Mouse (Mus musculus) embryonic facial prominence, embryonic 11.5 days (tissue): ENCODE measurements around the gene Flt3l. TPM values are rescaled to one million over a fixed set of nuclear protein-coding genes. Genes with fewer than 3 reads are reported as not detected.
A peak's percentile ranks its signal among the peaks of the same experiment; 100 is the strongest.

ENCODE experiments used
- ATAC-seq: fragments of 200-750 bp; cut with Nextera tagmentation; replicated peaks from 2 replicates; pipeline ENCODE4 v1.8.0; 2017; ENCODE audit warnings: low read depth; ENCODE audit not compliant: insufficient number of reproducible peaks, low FRiP score, low TSS enrichment
- DNase-seq: peaks from one replicate; pipeline ENCODE4 v3.0.0-alpha.2; 2015; ENCODE audit warnings: low spot score
- H3K27ac ChIP-seq: fragments of 300-500 bp; sonication (generic); replicated peaks from 2 replicates; pipeline ENCODE4 v1.5.1; 2014; ENCODE audit warnings: mild to moderate bottlenecking, low read depth, low read length, control low read depth
- H3K27me3 ChIP-seq: fragments of 300-500 bp; sonication (generic); 2 replicates; pipeline ENCODE4 v1.6.1; 2014; ENCODE audit warnings: mild to moderate bottlenecking, low read length, moderate library complexity, mixed read lengths; ENCODE audit not compliant: control insufficient read depth, insufficient read depth
- H3K36me3 ChIP-seq: fragments of 300-500 bp; sonication (generic); replicated peaks from 2 replicates; pipeline ENCODE4 v1.6.1; 2014; ENCODE audit warnings: low read depth, mild to moderate bottlenecking, low read length, moderate library complexity, mixed read lengths; ENCODE audit not compliant: control insufficient read depth, insufficient read depth
- H3K4me1 ChIP-seq: fragments of 300-500 bp; sonication (generic); 2 replicates; pipeline ENCODE4 v1.6.1; 2014; ENCODE audit warnings: low read length, mixed read lengths; ENCODE audit not compliant: control insufficient read depth, insufficient read depth
- H3K4me2 ChIP-seq: fragments of 300-500 bp; sonication (generic); 2 replicates; pipeline ENCODE4 v1.6.1; 2014; ENCODE audit warnings: low read depth, mild to moderate bottlenecking, control low read depth, low read length, moderate library complexity
- H3K4me3 ChIP-seq: fragments of 300-500 bp; sonication (generic); 2 replicates; pipeline ENCODE4 v1.5.1; 2014; ENCODE audit warnings: low read depth, low read length, control low read depth
- H3K9ac ChIP-seq: fragments of 300-500 bp; sonication (generic); replicated peaks from 2 replicates; pipeline ENCODE4 v1.6.1; 2014; ENCODE audit warnings: mild to moderate bottlenecking, control low read depth, low read length
- H3K9me3 ChIP-seq: fragments of 300-500 bp; sonication (generic); replicated peaks from 2 replicates; pipeline ENCODE4 v1.6.1; 2016; ENCODE audit warnings: mild to moderate bottlenecking, low read length, inconsistent platforms, mixed read lengths; ENCODE audit not compliant: control insufficient read depth
- WGBS: fragments of 180-500 bp; shearing (Covaris S2); extraction: QIAGEN DNeasy Blood & Tissue Kit; methylation state at CpG from one replicate; pipeline ENCODE4 v1.1.7; 2014; 5-methylcytosine and 5-hydroxymethylcytosine counted together
- polyA plus RNA-seq: library from polyadenylated mRNA; unstranded; fragments of >200 nt; fragmentation: Nextera tagmentation; extraction: Ambion mirVana; gene quantifications from 2 replicates; pipeline ENCODE4 v1.2.1, GENCODE M21; 2014

The Flt3l gene
- 0.52 and 0.67 TPM in 2 replicates for polyA plus RNA-seq

DNA sequence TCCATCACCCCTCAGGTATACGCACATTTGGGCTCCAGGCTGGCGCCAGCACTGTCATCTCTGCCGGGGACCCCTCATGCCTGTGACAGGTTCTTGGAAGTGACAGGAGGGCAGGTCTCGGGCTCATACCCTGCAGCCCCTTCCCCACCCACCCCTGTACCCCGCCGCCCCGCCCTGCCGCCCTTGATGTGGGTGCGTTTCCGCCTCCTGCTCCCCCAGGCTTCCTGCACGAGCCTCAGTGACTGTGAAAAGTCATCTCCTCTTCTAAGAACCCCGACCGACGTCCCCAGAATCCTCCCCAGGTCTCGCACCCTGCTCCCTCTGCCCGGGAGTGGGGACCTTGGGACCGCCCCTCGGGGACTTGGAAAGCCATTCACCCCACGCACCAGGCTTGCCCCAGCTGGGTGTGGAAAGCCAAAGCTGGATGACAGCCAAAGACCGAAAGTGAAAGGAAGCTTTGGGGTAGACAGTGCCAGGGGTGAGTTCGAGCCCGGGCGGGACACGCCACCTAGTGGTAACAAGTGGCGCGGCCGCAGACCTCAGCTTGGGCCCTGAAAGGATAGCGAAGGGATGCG lies at the start of gene Flt3l, which contains the start of gene Gm45713:
Gene Flt3l (minus strand): TSS at position 440 of the 575 bp plus-strand sequence.
Gene Gm45713 (minus strand): TSS at position 239 of the 575 bp plus-strand sequence.
- WGBS: 3% methylated on average over 29 of the region's 29 CpGs
- Histone ChIP-seq H3K4me1 (no peaks in the 10 kb centered on the region), H3K4me2 (peak within 1 kb of the TSS; percentile 81), H3K27me3 (no peaks in the 10 kb centered on the region), H3K27ac (no peak within 1 kb of the TSS), H3K36me3 (no peaks in the 10 kb centered on the region), H3K9me3 (no peaks in the 10 kb centered on the region), H3K4me3 (peak within 1 kb of the TSS; percentile 43), H3K9ac (peak within 1 kb of the TSS; percentile 67)
- ATAC-seq (peak; percentile 72), DNase-seq (peak; percentile 88)

DNA sequence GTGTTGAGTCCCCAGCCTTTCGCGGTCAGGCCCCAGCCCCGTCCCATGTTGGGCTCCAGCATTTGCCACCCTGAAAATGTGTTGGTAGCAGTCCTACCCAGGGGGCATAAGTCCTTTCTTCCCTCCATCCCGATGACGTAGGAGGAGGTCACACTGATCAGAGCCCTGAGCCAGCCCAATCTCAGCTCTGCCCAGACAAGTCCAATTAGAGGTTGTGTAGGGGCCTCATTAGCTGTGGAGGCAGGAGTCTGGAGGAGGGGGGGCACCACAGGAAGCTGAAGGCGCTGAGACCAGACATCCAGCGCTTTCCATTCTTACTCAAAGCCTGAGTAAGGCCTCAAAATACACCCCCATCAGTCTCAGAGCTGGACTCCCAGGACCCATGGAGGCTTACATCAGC lies 49.7 kb upstream of the Flt3l start:
- H3K9ac ChIP-seq: no peak overlapping the region
- no peak for ATAC-seq
- no peaks in the 10 kb centered on the region; the same call in 1 of the 2 replicates for H3K4me1 ChIP-seq
- no peak overlapping the region for H3K4me2 ChIP-seq
- H3K4me3 ChIP-seq: no peak overlapping the region
- H3K27ac ChIP-seq: no peak overlapping the region
- WGBS: 53% methylated on average over 7 of the region's 7 CpGs
- no peak for DNase-seq
- no peaks in the 10 kb centered on the region for H3K36me3 ChIP-seq
- peaks cover 43% of the 10 kb centered on the region for H3K27me3 ChIP-seq
- no peaks in the 10 kb centered on the region for H3K9me3 ChIP-seq

DNA sequence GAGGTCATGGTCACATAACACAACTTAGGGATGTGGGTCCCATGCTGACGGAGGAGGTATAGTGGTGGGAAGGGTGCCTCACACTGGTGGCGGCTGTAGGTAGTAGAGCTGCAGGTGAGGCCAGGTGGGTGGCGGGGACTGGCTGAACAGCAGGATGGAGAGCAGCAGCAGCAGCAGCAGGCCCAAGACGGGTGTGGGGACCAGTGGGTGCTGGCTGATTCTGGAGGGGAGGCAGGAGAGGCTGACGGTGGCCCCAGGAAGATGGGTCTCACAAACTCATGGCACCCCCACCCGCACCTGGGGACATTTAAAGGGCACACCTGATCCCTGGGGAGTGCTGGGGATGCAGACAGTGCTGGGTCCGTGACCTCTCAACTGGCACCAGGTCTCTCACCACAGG lies 47.4 kb upstream of the Flt3l start:
- ATAC-seq: no peak
- no peak for DNase-seq
- H3K4me1 ChIP-seq: no peaks in the 10 kb centered on the region; the same call in 1 of the 2 replicates
- peaks cover 63% of the 10 kb centered on the region for H3K27me3 ChIP-seq
- H3K27ac ChIP-seq: no peak overlapping the region
- H3K9ac ChIP-seq: no peak overlapping the region
- no peaks in the 10 kb centered on the region for H3K9me3 ChIP-seq
- WGBS: 56% methylated on average over 7 of the region's 7 CpGs
- H3K4me2 ChIP-seq: no peak overlapping the region
- H3K36me3 ChIP-seq: no peaks in the 10 kb centered on the region
- no peak overlapping the region for H3K4me3 ChIP-seq

GRCm38 (mm10) chr7:45182606-45183005 lies 46.4 kb upstream of the Flt3l start:
- Histone ChIP-seq H3K27me3 (peaks cover 74% of the 10 kb centered on the region), H3K9ac (0 out of 2 replicates have a peak overlapping the region, but pooled peaks have one; percentile 13), H3K4me2 (peak overlapping the region; percentile 40), H3K27ac (no peak overlapping the region), H3K36me3 (no peaks in the 10 kb centered on the region), H3K9me3 (no peaks in the 10 kb centered on the region), H3K4me3 (peak overlapping the region; percentile 17; the same call in 1 of the 2 replicates), H3K4me1 (no peaks in the 10 kb centered on the region; the same call in 1 of the 2 replicates)
- 17% methylated on average over 11 of the region's 11 CpGs for WGBS
- peak; percentile 4; the same call in 1 of the 2 replicates for ATAC-seq
- no peak for DNase-seq

GRCm38 (mm10) chr7:45182199-45182601 lies 46.0 kb upstream of the Flt3l start:
- Histone ChIP-seq H3K4me3 (peak overlapping the region; percentile 17; the same call in 1 of the 2 replicates), H3K9me3 (no peaks in the 10 kb centered on the region), H3K27ac (no peak overlapping the region), H3K9ac (0 out of 2 replicates have a peak overlapping the region, but pooled peaks have one; percentile 13), H3K4me1 (no peaks in the 10 kb centered on the region; the same call in 1 of the 2 replicates), H3K4me2 (peak overlapping the region; percentile 40), H3K36me3 (no peaks in the 10 kb centered on the region), H3K27me3 (peaks cover 78% of the 10 kb centered on the region)
- DNase-seq (peak; percentile 93), ATAC-seq (peak; percentile 70)
- WGBS: under 1% methylated on average over 31 of the region's 34 CpGs

- no peaks in the 10 kb centered on the region for H3K9me3 ChIP-seq
- no peak overlapping the region for H3K4me3 ChIP-seq
- no peak overlapping the region for H3K27ac ChIP-seq
- no peaks in the 10 kb centered on the region; the same call in 1 of the 2 replicates for H3K4me1 ChIP-seq
- H3K9ac ChIP-seq: no peak overlapping the region
- ATAC-seq (no peak), DNase-seq (no peak)
- H3K4me2 ChIP-seq: no peak overlapping the region
- WGBS: 7% methylated on average over 32 of the region's 35 CpGs
- H3K27me3 ChIP-seq: peaks cover 84% of the 10 kb centered on the region
- H3K36me3 ChIP-seq: no peaks in the 10 kb centered on the region
Measured at GRCm38 (mm10) chr7:45181540-45181939, 45.3 kb upstream of the Flt3l start.

GRCm38 (mm10) chr7:45180896-45181477 lies 44.8 kb upstream of the Flt3l start, which contains the start of gene Pth2:
Gene Pth2, plus strand, starts transcription at chr7:45180995.
- Histone ChIP-seq H3K36me3 (no peaks in the 10 kb centered on the region), H3K4me3 (no peak within 1 kb of the TSS), H3K27ac (no peak within 1 kb of the TSS), H3K9me3 (no peaks in the 10 kb centered on the region), H3K9ac (no peak within 1 kb of the TSS), H3K4me2 (no peak within 1 kb of the TSS), H3K4me1 (no peaks in the 10 kb centered on the region), H3K27me3 (peaks cover 90% of the 10 kb centered on the region)
- WGBS: 18% methylated on average over 17 of the region's 20 CpGs
- no peak for DNase-seq
- ATAC-seq: no peak

DNA sequence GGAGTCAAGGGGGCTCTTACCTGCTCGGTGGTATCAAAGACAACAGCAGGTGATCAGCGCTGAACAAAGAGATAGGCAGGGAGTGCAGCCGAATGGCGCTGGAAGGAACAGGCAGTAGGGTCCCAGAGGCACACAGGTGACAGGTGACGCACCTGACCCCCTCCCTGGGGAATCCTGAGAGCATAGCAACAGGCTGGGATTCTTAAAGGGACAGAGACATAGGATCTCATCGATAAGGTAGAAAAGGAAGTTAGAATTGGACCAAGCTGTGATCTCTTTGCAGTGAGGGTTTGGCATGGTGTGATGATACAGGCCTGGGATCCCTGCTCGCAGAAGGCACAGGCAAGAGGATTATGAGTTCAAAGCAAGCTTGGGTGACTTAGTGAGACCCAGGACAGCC lies 43.2 kb upstream of the Flt3l start, which contains the start of gene Gfy:
Gene Gfy (minus strand): TSS at position 101 of the 400 bp plus-strand sequence.
- Histone ChIP-seq H3K36me3 (no peaks in the 10 kb centered on the region), H3K9ac (no peak within 1 kb of the TSS), H3K9me3 (no peaks in the 10 kb centered on the region), H3K4me2 (no peak within 1 kb of the TSS), H3K27me3 (peaks cover 98% of the 10 kb centered on the region), H3K4me3 (no peak within 1 kb of the TSS), H3K4me1 (no peaks in the 10 kb centered on the region; the same call in 1 of the 2 replicates), H3K27ac (no peak within 1 kb of the TSS)
- DNase-seq (no peak), ATAC-seq (no peak)
- 26% methylated on average over 7 of the region's 7 CpGs for WGBS
